12 mouse cellular contexts compared by ENCODE assay signal in genomic region chr8:10665821-10666283, GRCm38 (mm10).
DNase-seq lines count a peak whose midpoint lies in the region; ATAC-seq and TF ChIP-seq lines count a peak whose summit lies in the region.
"Had no signal": no experiment of that assay in that cellular context is flagged by ENCODE, and none has a peak within 500 bp of the region (broad histone marks: within the 10 kb centered on the region; RNA-seq: fewer than 3 reads in every experiment).

No protein-coding gene starts in this region.

- TF ChIP-seq CTCF in left cerebral cortex, adult 2 months (IDR thresholded peaks at IDR 0.05), result no peak

- no peak overlapping the region for H3K9ac ChIP-seq in hindbrain, embryonic 16.5 days (ENCODE audit: low read depth, low read length)

- no peaks in the 10 kb centered on the region for H3K9me3 ChIP-seq in hindbrain, embryonic 16.5 days (ENCODE audit: control insufficient read depth, low read length)

- no peak overlapping the region for H3K4me2 ChIP-seq in hindbrain, embryonic 16.5 days (ENCODE audit: low read length)

- intact Hi-C loops in left cerebral cortex, postnatal 36 days (cut with DNase I), result no loop called here
- intact Hi-C loops in left cerebral cortex, adult 2 months (cut with DNase I), result no loop called here

- peak; percentile 27 for DNase-seq in embryo, embryonic 10.5 days (ENCODE audit: low spot score)
- DNase-seq in embryo, embryonic 9.5 days (ENCODE audit: extremely low spot score), result no peak
- DNase-seq in urinary bladder, postnatal 14 days (ENCODE audit: low spot score), result peak; percentile 37
- no peak for DNase-seq in urinary bladder, postnatal 10 days (ENCODE audit: low spot score)
- DNase-seq in left cerebral cortex, postnatal 36 days (ENCODE audit: low spot score in 2 of 2), result no peak
- DNase-seq in left cerebral cortex, adult 2 months (ENCODE audit: extremely low spot score in 1 of 2, low spot score in 2 of 2), result no peak
- DNase-seq: heart, adult 2 months; layer of hippocampus, postnatal 36 days; thymus, postnatal 36 days had no signal

- H3K27ac ChIP-seq in hindbrain, embryonic 16.5 days (ENCODE audit: low read depth, low read length), result no peak overlapping the region
- no peak overlapping the region for H3K27ac ChIP-seq in left cerebral cortex, adult 2 months
- H3K27ac ChIP-seq: heart, adult 2 months had no signal

- no peaks in the 10 kb centered on the region for H3K27me3 ChIP-seq in hindbrain, embryonic 16.5 days (replicated peaks; ENCODE audit: control insufficient read depth, insufficient read depth, low read length)

- peak; percentile 58; the same call in 1 of the 2 replicates for ATAC-seq in hindbrain, embryonic 16.5 days
- ATAC-seq in erythroid progenitor cell, adult 5-6 weeks (replicated peaks; ENCODE audit: low FRiP score, poor library complexity, severe bottlenecking), result no peak
- ATAC-seq: activated CD4-positive, CD25-positive, alpha-beta regulatory T cell, adult 4 months had no signal

- H3K36me3 ChIP-seq in hindbrain, embryonic 16.5 days (ENCODE audit: control insufficient read depth, insufficient read depth, low read length), result no peaks in the 10 kb centered on the region

- H3K4me3 ChIP-seq in hindbrain, embryonic 16.5 days (ENCODE audit: low read length), result no peak overlapping the region
- no peak overlapping the region for H3K4me3 ChIP-seq in left cerebral cortex, adult 2 months
- H3K4me3 ChIP-seq: heart, adult 2 months had no signal

- WGBS in hindbrain, embryonic 16.5 days, result 18% methylated on average over 4 of the region's 4 CpGs

- peaks cover 9% of the 10 kb centered on the region; the same call in 1 of the 2 replicates for H3K4me1 ChIP-seq in hindbrain, embryonic 16.5 days (ENCODE audit: control insufficient read depth, insufficient read depth, low read depth, low read length)

Comparison
In these comparisons a context has a peak if more than half of its experiments do, and no peak if none do; other contexts are left out.
1. DNase-seq: peak in embryo, embryonic 10.5 days (single experiment) and urinary bladder, postnatal 14 days (single experiment); none in embryo, embryonic 9.5 days (single experiment), urinary bladder, postnatal 10 days (single experiment), left cerebral cortex, postnatal 36 days (0 of 2) and left cerebral cortex, adult 2 months (0 of 2).